ENCODE assay signal across 8 mouse cellular contexts in genomic region chr9:64084661-64085399, GRCm38 (mm10). TPM values are rescaled to one million over a fixed set of nuclear protein-coding genes. Genes with fewer than 3 reads are reported as not detected.
A peak's percentile ranks its signal among the peaks of the same experiment; 100 is the strongest.
DNase-seq lines count a peak whose midpoint lies in the region; ATAC-seq lines count a peak whose summit lies in the region.

No protein-coding gene starts in this region.

- H3K27ac ChIP-seq in embryonic facial prominence, embryonic 15.5 days (replicated peaks): peak overlapping the region; percentile 86
- H3K27ac ChIP-seq in limb, embryonic 13.5 days: peak overlapping the region; percentile 74; the same call in 1 of the 2 replicates
- H3K27ac ChIP-seq in midbrain, embryonic 14.5 days (replicated peaks; ENCODE audit: low read depth, low read length): no peak overlapping the region

- DNase-seq in left cerebral cortex, postnatal 10 days (ENCODE audit: extremely low spot score in 1 of 2, low spot score in 2 of 2): peak; percentile 5 to 48
- no peak for DNase-seq in left cerebral cortex, adult 18-20 months (ENCODE audit: low spot score in 2 of 2)
- peak; percentile 63 to 72 for DNase-seq in heart, postnatal 14 days
- peak; percentile 68 for DNase-seq in midbrain, embryonic 14.5 days
- DNase-seq in urinary bladder, postnatal 25 days (ENCODE audit: low spot score): peak; percentile 46
- no peak for DNase-seq in layer of hippocampus, postnatal 25 days (ENCODE audit: extremely low spot score in 1 of 2, low spot score in 1 of 2)

- no peak; the same call in 1 of the 2 replicates for ATAC-seq in embryonic facial prominence, embryonic 15.5 days (ENCODE audit: insufficient number of reproducible peaks, low FRiP score, low TSS enrichment, low read depth)
- ATAC-seq in limb, embryonic 13.5 days (ENCODE audit: low FRiP score, low read depth): peak; percentile 78
- no peak for ATAC-seq in midbrain, embryonic 14.5 days (ENCODE audit: low FRiP score, low TSS enrichment)

- no peaks in the 10 kb centered on the region for H3K36me3 ChIP-seq in embryonic facial prominence, embryonic 15.5 days
- no peaks in the 10 kb centered on the region for H3K36me3 ChIP-seq in limb, embryonic 13.5 days
- H3K36me3 ChIP-seq in midbrain, embryonic 14.5 days (ENCODE audit: control insufficient read depth, insufficient read depth, low read length): no peaks in the 10 kb centered on the region

- intact Hi-C loops in left cerebral cortex, postnatal 10 days (cut with DNase I): loop anchor here (5.0 to 10.0 kb wide), 3 partner anchors 63 to 128 kb away; partner anchors contain the start of gene Smad6
- intact Hi-C loops in heart, postnatal 14 days (cut with DNase I): loop anchor here (2.0 kb wide), 1 partner anchor 24 kb away; no protein-coding TSS in a partner anchor

- H3K9me3 ChIP-seq in embryonic facial prominence, embryonic 15.5 days (replicated peaks): no peaks in the 10 kb centered on the region
- H3K9me3 ChIP-seq in limb, embryonic 13.5 days: no peaks in the 10 kb centered on the region
- H3K9me3 ChIP-seq in midbrain, embryonic 14.5 days (ENCODE audit: control insufficient read depth, low read length): no peaks in the 10 kb centered on the region

- peaks cover 36% of the 10 kb centered on the region for H3K4me1 ChIP-seq in embryonic facial prominence, embryonic 15.5 days
- H3K4me1 ChIP-seq in limb, embryonic 13.5 days: peaks cover 43% of the 10 kb centered on the region
- H3K4me1 ChIP-seq in midbrain, embryonic 14.5 days (ENCODE audit: control insufficient read depth, insufficient read depth, low read length): peaks cover 8% of the 10 kb centered on the region; the same call in 1 of the 2 replicates

- peak overlapping the region; percentile 46 for H3K4me3 ChIP-seq in embryonic facial prominence, embryonic 15.5 days (replicated peaks)
- H3K4me3 ChIP-seq in limb, embryonic 13.5 days: peak overlapping the region; percentile 44
- peak overlapping the region; percentile 38 for H3K4me3 ChIP-seq in midbrain, embryonic 14.5 days (replicated peaks; ENCODE audit: low read depth, low read length)

- 2% methylated on average over 49 of the region's 49 CpGs for WGBS in embryonic facial prominence, embryonic 15.5 days
- WGBS in limb, embryonic 13.5 days: 2% methylated on average over 30 of the region's 49 CpGs
- WGBS in midbrain, embryonic 14.5 days: under 1% methylated on average over 49 of the region's 49 CpGs

- H3K9ac ChIP-seq in embryonic facial prominence, embryonic 15.5 days: peak overlapping the region; percentile 39
- peak overlapping the region; percentile 74 for H3K9ac ChIP-seq in limb, embryonic 13.5 days
- H3K9ac ChIP-seq in midbrain, embryonic 14.5 days (replicated peaks; ENCODE audit: low read length): peak overlapping the region; percentile 47

- H3K27me3 ChIP-seq in embryonic facial prominence, embryonic 15.5 days: no peaks in the 10 kb centered on the region
- H3K27me3 ChIP-seq in limb, embryonic 13.5 days: no peaks in the 10 kb centered on the region
- H3K27me3 ChIP-seq in midbrain, embryonic 14.5 days (ENCODE audit: control insufficient read depth, insufficient read depth, low read length): peaks cover 19% of the 10 kb centered on the region

- peak overlapping the region; percentile 94 for H3K4me2 ChIP-seq in embryonic facial prominence, embryonic 15.5 days (replicated peaks)
- H3K4me2 ChIP-seq in limb, embryonic 13.5 days (replicated peaks): peak overlapping the region; percentile 84
- H3K4me2 ChIP-seq in midbrain, embryonic 14.5 days (ENCODE audit: low read length): peak overlapping the region; percentile 75

RNA-seq across cellular contexts. Expression of gene Lctl, which starts 32.1 kb away (rescaled TPM):
- total RNA-seq in left cerebral cortex, postnatal 10 days (2021): not detected
- not detected for total RNA-seq in left cerebral cortex, adult 18-20 months (2021)
- 0.16 TPM in 1 of 2 replicates, not detected in the other for polyA plus RNA-seq in embryonic facial prominence, embryonic 15.5 days (2015; fragmentation: Nextera tagmentation; extraction: Ambion mirVana)
- total RNA-seq in heart, postnatal 14 days (2021): under 1 TPM; 0.14 to 0.29 TPM
- polyA plus RNA-seq in limb, embryonic 13.5 days (2015; fragmentation: Nextera tagmentation; extraction: Ambion mirVana): not detected in 2 replicates
- polyA plus RNA-seq in midbrain, embryonic 14.5 days (2014; fragmentation: Nextera tagmentation; extraction: Ambion mirVana): not detected in 2 replicates
- total RNA-seq in layer of hippocampus, postnatal 25 days (2021): not detected

Comparison
In these comparisons a context has a peak if more than half of its experiments do, and no peak if none do; other contexts are left out.
1. DNase-seq: peak in left cerebral cortex, postnatal 10 days (2 of 2), heart, postnatal 14 days (2 of 2), midbrain, embryonic 14.5 days (single experiment) and urinary bladder, postnatal 25 days (single experiment); none in left cerebral cortex, adult 18-20 months (0 of 2) and layer of hippocampus, postnatal 25 days (0 of 2).
2. Peak in every context shown above with its lines, with median percentiles within 50 percentile points of each other: H3K4me2 ChIP-seq, H3K4me3 ChIP-seq and H3K9ac ChIP-seq.